Mouse (Mus musculus) mature B cell (primary cell): ENCODE data around the gene Sec24c.
"Not testable (repeated sequence)": the region's sequence is repeated elsewhere in the genome, so short reads cannot be mapped to it uniquely, and the experiment has no call there.

ENCODE experiments used
- in situ Hi-C: fragments of 300-500 bp; cut with MboI; formaldehyde crosslinking; loops from 2 replicates; pipeline ENCODE4 v1.14.3; 2019

Sec24c gene

GRCm38 (mm10) chr14:20696986-20697385 is 22.9 kb downstream of the Sec24c start:
- in situ Hi-C loops, result no loop called here

- in situ Hi-C loops, result no loop called here
These were observed 24.4 kb downstream of the Sec24c start for GRCm38 (mm10) chr14:20698515-20698914.

GRCm38 (mm10) chr14:20700362-20700761 is 26.3 kb downstream of the Sec24c start:
- in situ Hi-C loops, result no loop called here

- in situ Hi-C loops, result no loop called here
These were observed 27.4 kb downstream of the Sec24c start for GRCm38 (mm10) chr14:20701554-20701953.

- in situ Hi-C loops, result no loop called here
These were observed 28.1 kb downstream of the Sec24c start for GRCm38 (mm10) chr14:20702096-20702740.

GRCm38 (mm10) chr14:20702741-20703381 is 28.8 kb downstream of the Sec24c start, which contains the start of gene Chchd1:
TSS of gene Chchd1 (plus strand) at chr14:20703006.
- in situ Hi-C loops, result no loop called here

GRCm38 (mm10) chr14:20703461-20703860 is 29.4 kb downstream of the Sec24c start:
- in situ Hi-C loops, result not testable (repeated sequence)

GRCm38 (mm10) chr14:20707201-20708190 is 33.4 kb downstream of the Sec24c start, which contains the start of gene Zswim8:
TSS of gene Zswim8 (plus strand) at chr14:20707552.
- in situ Hi-C loops, result no loop called here

- in situ Hi-C loops, result no loop called here
These were observed 34.1 kb downstream of the Sec24c start for GRCm38 (mm10) chr14:20708239-20708638.

GRCm38 (mm10) chr14:20713832-20714231 is 39.7 kb downstream of the Sec24c start:
- in situ Hi-C loops, result no loop called here

- in situ Hi-C loops, result no loop called here
These were observed 44.3 kb downstream of the Sec24c start for GRCm38 (mm10) chr14:20718443-20718842.

- in situ Hi-C loops, result no loop called here
These were observed 45.7 kb downstream of the Sec24c start for GRCm38 (mm10) chr14:20719767-20720166.

GRCm38 (mm10) chr14:20721371-20721770 is 47.3 kb downstream of the Sec24c start:
- in situ Hi-C loops, result no loop called here

GRCm38 (mm10) chr14:20723006-20723405 is 48.9 kb downstream of the Sec24c start:
- in situ Hi-C loops, result no loop called here

GRCm38 (mm10) chr14:20724043-20724442 is 49.9 kb downstream of the Sec24c start:
- in situ Hi-C loops, result no loop called here

- in situ Hi-C loops, result no loop called here
These were observed 51.7 kb downstream of the Sec24c start for GRCm38 (mm10) chr14:20725660-20726339.

GRCm38 (mm10) chr14:20729871-20730270 is 55.8 kb downstream of the Sec24c start:
- in situ Hi-C loops, result no loop called here

- in situ Hi-C loops, result no loop called here
These were observed 56.9 kb downstream of the Sec24c start for GRCm38 (mm10) chr14:20730853-20731602.

- in situ Hi-C loops, result no loop called here
These were observed 59.2 kb downstream of the Sec24c start for GRCm38 (mm10) chr14:20733041-20733951.
